Mouse (Mus musculus) heart, embryonic 12.5 days (tissue): ENCODE measurements at regions not wholly inside any gene's neighbourhood (a gene's known extent, or its start where the extent isn't known, plus 50 kb on each side); places are given as distances from the start of the nearest gene placed in this dataset.

Experiments
- ATAC-seq: fragments of 200-750 bp; cut with Nextera tagmentation; 2 replicates; pipeline ENCODE4 v1.8.0; 2017; ENCODE audit warnings: moderate TSS enrichment, moderate library complexity; ENCODE audit not compliant: insufficient number of reproducible peaks, low FRiP score
- H3K27ac ChIP-seq: fragments of 300-500 bp; sonication (generic); 2 replicates; pipeline ENCODE4 v1.5.1; 2016; ENCODE audit warnings: mild to moderate bottlenecking, moderate library complexity; ENCODE audit not compliant: poor library complexity, severe bottlenecking
- H3K27me3 ChIP-seq: fragments of 300-500 bp; sonication (generic); replicated peaks from 2 replicates; pipeline ENCODE4 v1.6.1; 2016; ENCODE audit warnings: mild to moderate bottlenecking, moderate library complexity
- H3K36me3 ChIP-seq: fragments of 300-500 bp; sonication (generic); 2 replicates; pipeline ENCODE4 v1.6.1; 2016; ENCODE audit warnings: mild to moderate bottlenecking, moderate library complexity
- H3K4me1 ChIP-seq: fragments of 300-500 bp; sonication (generic); replicated peaks from 2 replicates; pipeline ENCODE4 v1.6.1; 2016; ENCODE audit warnings: mild to moderate bottlenecking
- H3K4me2 ChIP-seq: fragments of 300-500 bp; sonication (generic); 2 replicates; pipeline ENCODE4 v1.6.1; 2016; ENCODE audit warnings: mild to moderate bottlenecking, moderate library complexity
- H3K4me3 ChIP-seq: fragments of 300-500 bp; sonication (generic); 2 replicates; pipeline ENCODE4 v1.5.1; 2016; ENCODE audit warnings: mild to moderate bottlenecking
- H3K9ac ChIP-seq: fragments of 300-500 bp; sonication (generic); 2 replicates; pipeline ENCODE4 v1.6.1; 2016; ENCODE audit warnings: mild to moderate bottlenecking, moderate library complexity
- H3K9me3 ChIP-seq: fragments of 300-500 bp; sonication (generic); replicated peaks from 2 replicates; pipeline ENCODE4 v1.6.1; 2016; ENCODE audit warnings: mild to moderate bottlenecking, moderate library complexity
- WGBS: fragments of 180-500 bp; shearing (Covaris S2); methylation state at CpG from one replicate; pipeline ENCODE4 v1.1.7; 2016; 5-methylcytosine and 5-hydroxymethylcytosine counted together

DNA sequence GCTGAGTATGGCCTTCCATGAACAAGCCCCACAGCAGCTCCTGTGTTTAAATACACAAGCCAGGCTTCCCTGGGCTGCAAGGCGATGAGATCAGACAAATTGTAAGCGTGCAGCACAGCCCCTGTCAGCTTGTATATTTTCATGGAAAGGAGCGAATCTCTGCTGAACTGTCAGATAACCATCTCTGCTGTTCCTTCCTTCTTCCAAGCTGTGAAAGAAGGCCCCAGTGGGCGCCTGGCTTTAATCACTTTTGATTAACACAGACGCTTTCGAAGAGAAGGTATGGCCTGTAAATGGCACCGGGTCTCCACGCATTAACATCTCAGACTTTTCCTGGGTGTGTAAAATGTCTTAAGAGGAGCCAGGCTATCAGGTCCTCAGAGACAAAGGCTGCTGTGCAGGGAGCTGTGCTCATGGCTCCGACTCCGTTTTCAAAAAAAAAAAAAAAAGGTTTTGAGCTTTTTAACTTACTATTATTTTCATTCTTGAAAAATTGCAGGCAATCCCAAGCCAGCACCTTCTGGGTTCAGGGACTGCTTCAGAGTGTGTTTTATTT, 131.9 kb upstream of the Tmem72 start:
- H3K4me1 ChIP-seq: peaks cover 16% of the 10 kb centered on the region; the same call in 1 of the 2 replicates
- no peak overlapping the region for H3K4me2 ChIP-seq
- no peak for ATAC-seq
- H3K9ac ChIP-seq: no peak overlapping the region
- no peak overlapping the region for H3K27ac ChIP-seq
- H3K36me3 ChIP-seq: no peaks in the 10 kb centered on the region
- H3K4me3 ChIP-seq: no peak overlapping the region
- H3K9me3 ChIP-seq: no peaks in the 10 kb centered on the region
- no peaks in the 10 kb centered on the region for H3K27me3 ChIP-seq
- WGBS: 38% methylated on average over 10 of the region's 10 CpGs

DNA sequence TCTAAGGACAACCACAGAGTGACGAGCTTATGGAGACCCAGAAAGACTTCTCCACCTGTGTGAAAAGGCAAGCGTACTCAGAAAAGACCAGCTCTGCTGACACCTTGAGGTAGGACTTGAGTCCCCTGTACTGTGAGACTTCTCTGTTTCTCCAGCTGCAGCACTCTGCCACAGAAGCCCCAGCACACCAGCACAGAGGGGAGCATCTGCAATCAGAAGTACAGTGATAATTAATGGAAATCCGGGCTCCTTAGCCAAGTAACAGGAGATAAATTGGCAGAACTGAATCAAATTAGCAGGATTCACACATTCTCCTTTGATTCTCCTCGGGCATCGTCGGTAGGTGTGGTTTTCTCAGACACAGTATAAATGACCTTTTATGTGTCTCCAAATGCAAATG, 137.3 kb upstream of the Tmem72 start:
- Histone ChIP-seq H3K9ac (no peak overlapping the region), H3K27me3 (no peaks in the 10 kb centered on the region), H3K4me3 (no peak overlapping the region), H3K4me2 (no peak overlapping the region), H3K36me3 (no peaks in the 10 kb centered on the region), H3K27ac (no peak overlapping the region), H3K9me3 (no peaks in the 10 kb centered on the region), H3K4me1 (0 out of 2 replicates have a peak, but pooled peaks cover 3% of the 10 kb centered on the region)
- no peak for ATAC-seq
- 66% methylated on average over 6 of the region's 6 CpGs for WGBS

DNA sequence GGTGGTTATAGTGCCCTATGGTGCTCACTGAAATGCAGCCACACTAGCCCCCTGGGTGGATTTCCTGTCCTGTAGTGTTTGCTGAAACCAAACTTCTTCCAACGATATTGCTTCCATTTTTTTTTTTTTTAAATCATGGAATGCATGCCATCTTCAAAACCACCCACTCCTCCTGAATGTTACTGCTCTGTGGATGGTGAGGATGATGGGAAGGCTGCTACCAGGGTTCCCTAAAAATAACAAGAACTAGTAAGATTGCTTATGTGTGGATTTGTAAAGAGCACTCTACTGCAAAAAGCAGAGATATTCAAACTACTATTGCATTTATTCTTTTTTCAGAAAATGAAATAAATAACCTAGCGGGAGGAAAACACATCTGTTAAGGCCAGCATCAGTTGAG, 139.4 kb upstream of the Tmem72 start:
- ATAC-seq: no peak
- Histone ChIP-seq H3K9me3 (no peaks in the 10 kb centered on the region), H3K36me3 (no peaks in the 10 kb centered on the region), H3K4me2 (no peak overlapping the region), H3K9ac (no peak overlapping the region), H3K4me3 (no peak overlapping the region), H3K27me3 (no peaks in the 10 kb centered on the region), H3K4me1 (no peaks in the 10 kb centered on the region), H3K27ac (no peak overlapping the region)
- 62% methylated on average over 2 of the region's 2 CpGs for WGBS

DNA sequence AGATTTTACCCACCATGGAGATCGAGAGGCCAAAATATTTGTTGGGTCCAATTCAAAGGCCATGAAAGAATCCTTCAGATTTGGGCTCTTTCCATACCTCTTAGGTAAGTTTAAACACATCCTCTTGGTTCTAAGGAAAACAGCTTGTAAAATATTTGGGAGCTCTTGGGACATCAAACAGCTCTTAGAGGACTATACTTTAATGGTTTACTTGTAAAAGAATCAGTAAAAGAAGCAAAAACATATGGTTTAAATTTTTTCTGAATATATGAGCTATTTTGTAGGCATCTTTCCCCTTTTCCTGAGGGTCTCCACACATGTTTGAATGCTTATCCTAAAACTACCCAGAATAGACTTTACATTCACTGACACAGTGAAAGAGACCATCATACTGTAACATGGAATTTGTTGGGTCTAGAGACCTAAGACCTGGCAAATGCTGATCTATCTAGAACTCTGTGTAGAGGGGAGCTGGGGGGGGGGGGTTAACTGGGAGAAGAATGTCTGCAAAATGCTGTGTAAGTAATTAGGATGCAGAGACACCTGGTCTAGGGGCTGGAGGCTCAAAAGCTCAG, 140.3 kb upstream of the Tmem72 start:
- H3K4me1 ChIP-seq: no peaks in the 10 kb centered on the region
- 78% methylated on average over 1 of the region's 1 CpGs for WGBS
- no peaks in the 10 kb centered on the region for H3K9me3 ChIP-seq
- no peaks in the 10 kb centered on the region for H3K27me3 ChIP-seq
- H3K27ac ChIP-seq: no peak overlapping the region
- no peak overlapping the region for H3K4me3 ChIP-seq
- H3K36me3 ChIP-seq: no peaks in the 10 kb centered on the region
- H3K9ac ChIP-seq: no peak overlapping the region
- ATAC-seq: no peak
- no peak overlapping the region for H3K4me2 ChIP-seq

DNA sequence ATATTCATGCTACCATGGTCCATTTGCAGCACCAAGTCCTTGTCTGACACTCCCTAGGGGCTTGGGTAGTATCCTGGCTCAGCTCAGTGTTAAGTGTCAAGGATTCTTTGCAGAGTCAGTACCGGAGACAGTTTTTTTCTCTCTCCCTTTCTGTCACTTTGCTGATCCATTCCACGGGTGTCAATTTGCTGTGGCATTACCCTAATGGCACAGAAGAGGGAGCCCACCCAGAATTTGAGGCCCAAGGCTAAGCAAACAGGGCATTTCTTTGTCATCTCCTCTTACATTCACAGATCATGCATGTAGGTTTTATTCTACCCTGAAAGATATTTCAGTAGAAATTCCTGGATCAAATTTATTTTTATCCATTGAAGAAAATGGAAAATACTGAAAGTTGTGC, 146.4 kb upstream of the Tmem72 start:
- no peak overlapping the region for H3K4me2 ChIP-seq
- 26% methylated on average over 2 of the region's 2 CpGs for whole genome bisulfite sequencing
- H3K4me3 ChIP-seq: no peak overlapping the region
- no peaks in the 10 kb centered on the region for H3K27me3 ChIP-seq
- ATAC-seq: no peak
- no peaks in the 10 kb centered on the region for H3K9me3 ChIP-seq
- H3K4me1 ChIP-seq: no peaks in the 10 kb centered on the region
- no peak overlapping the region for H3K9ac ChIP-seq
- H3K27ac ChIP-seq: no peak overlapping the region
- H3K36me3 ChIP-seq: no peaks in the 10 kb centered on the region

DNA sequence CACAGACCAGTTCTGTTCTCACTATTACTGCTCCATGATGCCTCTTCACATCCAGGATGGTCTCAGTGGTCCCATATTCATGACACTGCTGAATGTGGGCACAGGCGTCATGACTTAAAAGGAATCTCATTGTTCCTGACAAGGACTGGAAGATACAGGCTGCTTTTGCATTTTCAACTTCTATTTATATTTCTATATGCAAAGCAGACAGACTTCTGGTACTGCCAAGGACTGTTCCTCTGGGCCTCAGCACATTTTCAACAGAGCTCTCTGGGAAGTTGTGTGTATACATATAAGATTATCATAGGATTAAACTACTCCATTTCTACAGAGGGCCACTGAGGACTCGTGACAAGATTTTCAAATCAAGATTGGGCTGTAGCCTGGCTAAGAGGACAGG, 146.9 kb upstream of the Tmem72 start:
- 67% methylated on average over 2 of the region's 2 CpGs for WGBS
- H3K4me2 ChIP-seq: no peak overlapping the region
- H3K27ac ChIP-seq: no peak overlapping the region
- no peak for ATAC-seq
- no peaks in the 10 kb centered on the region for H3K27me3 ChIP-seq
- no peaks in the 10 kb centered on the region for H3K36me3 ChIP-seq
- H3K9ac ChIP-seq: no peak overlapping the region
- H3K4me3 ChIP-seq: no peak overlapping the region
- H3K9me3 ChIP-seq: no peaks in the 10 kb centered on the region
- no peaks in the 10 kb centered on the region for H3K4me1 ChIP-seq

DNA sequence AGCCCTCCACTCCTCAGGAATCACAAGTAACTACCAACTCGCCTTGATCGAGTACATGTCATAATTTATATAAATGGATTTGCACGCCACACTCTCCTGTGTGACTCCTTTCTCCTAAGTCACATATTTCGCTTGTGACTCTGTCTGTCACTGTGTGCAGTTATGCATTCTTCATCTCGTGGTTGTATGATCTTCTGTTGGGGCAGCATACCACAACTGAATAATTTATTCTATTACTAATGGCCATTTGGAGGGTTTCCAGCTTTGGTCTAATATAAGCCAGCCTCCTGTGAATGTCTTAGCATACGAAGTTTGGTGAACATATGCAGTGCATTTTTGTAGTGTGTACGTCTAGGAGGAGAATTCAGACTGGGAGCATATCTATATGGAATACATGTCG, 176.6 kb upstream of the Tmem72 start:
- H3K4me3 ChIP-seq: no peak overlapping the region
- no peaks in the 10 kb centered on the region for H3K9me3 ChIP-seq
- peaks cover 5% of the 10 kb centered on the region; the same call in 1 of the 2 replicates for H3K4me1 ChIP-seq
- H3K4me2 ChIP-seq: no peak overlapping the region
- H3K27me3 ChIP-seq: no peaks in the 10 kb centered on the region
- H3K27ac ChIP-seq: no peak overlapping the region
- WGBS: 72% methylated on average over 8 of the region's 8 CpGs
- no peak overlapping the region for H3K9ac ChIP-seq
- H3K36me3 ChIP-seq: no peaks in the 10 kb centered on the region
- ATAC-seq: no peak

DNA sequence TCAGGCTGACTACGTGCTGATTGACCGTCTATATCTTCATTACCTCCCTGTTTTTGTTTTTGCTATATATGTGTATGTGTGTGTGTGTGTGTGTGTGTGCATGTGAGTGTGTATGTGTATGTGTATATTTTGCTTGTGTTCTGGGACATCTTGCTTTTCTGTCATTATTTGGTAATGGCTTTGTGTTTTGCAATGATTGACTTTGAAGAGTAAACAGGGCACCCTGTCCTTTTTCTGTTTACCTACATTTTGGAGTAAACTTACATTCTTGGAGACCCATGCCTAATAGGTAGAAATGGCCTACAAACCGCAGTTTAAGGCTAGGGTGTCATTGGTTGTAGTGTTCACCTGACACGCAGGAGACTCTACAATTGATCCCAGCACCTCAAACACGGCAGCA, 177.5 kb upstream of the Tmem72 start:
- no peak overlapping the region for H3K9ac ChIP-seq
- no peak for ATAC-seq
- H3K4me1 ChIP-seq: peaks cover 5% of the 10 kb centered on the region; the same call in 1 of the 2 replicates
- no peaks in the 10 kb centered on the region for H3K9me3 ChIP-seq
- H3K27ac ChIP-seq: no peak overlapping the region
- H3K4me3 ChIP-seq: no peak overlapping the region
- no peak overlapping the region for H3K4me2 ChIP-seq
- WGBS: 86% methylated on average over 5 of the region's 5 CpGs
- H3K27me3 ChIP-seq: no peaks in the 10 kb centered on the region
- H3K36me3 ChIP-seq: no peaks in the 10 kb centered on the region

DNA sequence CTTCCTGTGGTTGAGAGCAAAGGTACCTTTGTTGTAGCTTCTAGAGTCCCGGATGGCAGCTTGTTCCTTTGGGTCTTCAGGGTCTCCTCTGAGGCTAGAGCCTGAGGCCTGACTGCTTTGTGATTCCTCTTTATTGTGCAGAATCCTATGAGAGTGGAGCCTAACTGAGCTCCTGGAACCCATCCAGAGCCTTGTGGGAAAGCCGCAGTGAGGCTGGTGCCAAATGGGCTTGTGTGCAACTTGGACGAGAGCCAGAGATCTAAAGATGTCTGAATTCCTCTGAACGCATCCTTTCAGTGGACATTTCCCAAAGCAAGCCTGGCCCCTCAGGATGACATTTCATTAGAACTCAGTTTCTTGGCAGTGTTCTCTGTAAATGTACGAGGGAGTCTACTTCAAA, 178.4 kb upstream of the Tmem72 start:
- no peak for ATAC-seq
- peaks cover 5% of the 10 kb centered on the region; the same call in 1 of the 2 replicates for H3K4me1 ChIP-seq
- H3K4me2 ChIP-seq: no peak overlapping the region
- no peak overlapping the region for H3K9ac ChIP-seq
- H3K27ac ChIP-seq: no peak overlapping the region
- no peak overlapping the region for H3K4me3 ChIP-seq
- WGBS: 37% methylated on average over 5 of the region's 5 CpGs
- no peaks in the 10 kb centered on the region for H3K9me3 ChIP-seq
- H3K36me3 ChIP-seq: no peaks in the 10 kb centered on the region
- H3K27me3 ChIP-seq: no peaks in the 10 kb centered on the region

DNA sequence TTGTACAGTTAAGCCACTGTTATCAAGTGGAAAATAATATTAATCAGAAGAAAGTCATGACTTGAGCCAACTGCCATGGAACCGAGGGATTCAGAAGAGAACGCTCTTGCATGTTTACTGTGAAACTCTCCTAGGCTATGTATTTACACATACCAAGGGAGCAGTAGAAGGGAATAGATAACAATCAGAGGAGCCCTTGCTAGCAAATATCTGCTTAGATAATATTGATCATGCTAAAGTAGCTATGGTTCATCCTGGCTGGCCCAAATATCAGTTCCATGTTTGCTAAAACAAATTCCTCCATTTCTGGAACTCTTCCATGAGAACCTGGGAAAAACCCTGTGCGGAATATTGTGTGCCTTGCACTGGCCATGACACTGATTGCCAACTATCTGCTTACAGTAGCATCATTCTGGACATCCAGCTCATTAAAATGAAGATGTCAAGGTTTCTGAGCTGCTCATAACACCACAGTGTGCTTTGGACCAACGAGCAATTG, 179.5 kb upstream of the Tmem72 start:
- Histone ChIP-seq H3K9me3 (no peaks in the 10 kb centered on the region), H3K9ac (no peak overlapping the region), H3K27me3 (no peaks in the 10 kb centered on the region), H3K4me1 (peaks cover 5% of the 10 kb centered on the region; the same call in 1 of the 2 replicates), H3K4me2 (no peak overlapping the region), H3K4me3 (no peak overlapping the region), H3K36me3 (no peaks in the 10 kb centered on the region), H3K27ac (no peak overlapping the region)
- WGBS: 79% methylated on average over 4 of the region's 4 CpGs
- ATAC-seq: no peak

DNA sequence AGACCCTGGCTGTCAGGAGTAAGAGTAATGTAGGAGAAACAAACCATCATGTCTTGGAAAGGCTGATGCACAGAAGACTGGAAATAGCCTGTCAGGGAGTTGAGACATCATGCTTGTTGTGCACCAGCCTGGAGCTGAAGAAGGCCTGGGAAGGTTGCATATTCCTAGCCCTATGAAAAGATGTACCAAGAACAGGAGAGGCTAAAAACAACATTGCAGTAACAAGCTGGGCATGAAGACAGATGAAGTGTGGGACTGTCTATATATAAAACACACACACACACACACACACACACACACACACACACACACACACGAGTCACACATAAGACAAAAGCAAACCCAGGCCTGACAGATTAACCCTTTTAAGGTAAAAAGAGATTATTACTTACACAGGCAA, 185.1 kb upstream of the Tmem72 start:
- 50% methylated on average over 1 of the region's 1 CpGs for WGBS
- no peaks in the 10 kb centered on the region for H3K4me1 ChIP-seq
- ATAC-seq: no peak

DNA sequence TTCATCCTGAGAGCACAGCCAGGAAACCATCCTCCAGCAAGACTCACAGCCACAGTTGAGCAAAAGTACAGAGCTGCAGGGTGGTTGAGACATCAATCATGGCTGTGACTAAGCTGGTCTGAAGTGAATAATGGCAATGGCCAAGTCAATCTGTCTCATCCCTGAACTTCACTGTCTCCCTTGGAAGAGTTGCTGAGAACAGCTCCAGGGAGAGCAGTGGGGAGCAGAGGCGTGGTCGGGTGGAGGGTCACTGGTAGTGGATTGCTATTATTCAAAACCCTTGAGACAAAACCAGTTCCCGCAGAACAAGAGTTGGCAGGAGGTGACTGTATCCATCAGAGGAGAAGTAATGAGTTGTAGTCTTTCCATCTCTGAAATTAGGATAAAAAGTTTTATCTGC, 185.7 kb upstream of the Tmem72 start:
- H3K9me3 ChIP-seq: no peaks in the 10 kb centered on the region
- ATAC-seq: no peak
- no peaks in the 10 kb centered on the region for H3K27me3 ChIP-seq
- H3K4me3 ChIP-seq: no peak overlapping the region
- H3K9ac ChIP-seq: no peak overlapping the region
- no peak overlapping the region for H3K27ac ChIP-seq
- H3K4me2 ChIP-seq: no peak overlapping the region
- no peaks in the 10 kb centered on the region for H3K36me3 ChIP-seq
- 75% methylated on average over 3 of the region's 3 CpGs for WGBS
- H3K4me1 ChIP-seq: no peaks in the 10 kb centered on the region

More for the DNA sequence above, 185.1 kb upstream of the Tmem72 start:
- Histone ChIP-seq H3K9ac (no peak overlapping the region), H3K27me3 (no peaks in the 10 kb centered on the region), H3K9me3 (no peaks in the 10 kb centered on the region), H3K36me3 (no peaks in the 10 kb centered on the region), H3K4me2 (no peak overlapping the region), H3K27ac (no peak overlapping the region), H3K4me3 (no peak overlapping the region)
